Mouse (Mus musculus) stomach, postnatal 0 days (tissue): ENCODE measurements at regions not wholly inside any gene's neighbourhood (a gene's known extent, or its start where the extent isn't known, plus 50 kb on each side); places are given as distances from the start of the nearest gene placed in this dataset.

Experiments
- ATAC-seq: fragments of 200-750 bp; cut with Nextera tagmentation; 2 replicates; pipeline ENCODE4 v1.8.0; 2017; ENCODE audit not compliant: low FRiP score, low TSS enrichment
- DNase-seq: peaks from one replicate; pipeline ENCODE4 v3.0.0-alpha.2; 2016; ENCODE audit warnings: low spot score
- H3K27ac ChIP-seq: fragments of 300-500 bp; sonication (generic); replicated peaks from 2 replicates; pipeline ENCODE4 v1.5.1; 2014; ENCODE audit warnings: mild to moderate bottlenecking, control low read depth
- H3K27me3 ChIP-seq: fragments of 300-500 bp; sonication (generic); 2 replicates; pipeline ENCODE4 v1.6.1; 2014; ENCODE audit warnings: low read length; ENCODE audit not compliant: control insufficient read depth, insufficient read depth
- H3K36me3 ChIP-seq: fragments of 300-500 bp; sonication (generic); 2 replicates; pipeline ENCODE4 v1.6.1; 2014; ENCODE audit warnings: low read length, mixed read lengths; ENCODE audit not compliant: control insufficient read depth, insufficient read depth
- H3K4me1 ChIP-seq: fragments of 300-500 bp; sonication (generic); replicated peaks from 2 replicates; pipeline ENCODE4 v1.6.1; 2014; ENCODE audit warnings: antibody characterized with exemption; ENCODE audit not compliant: control insufficient read depth, insufficient read depth
- H3K4me2 ChIP-seq: fragments of 300-500 bp; sonication (generic); replicated peaks from 2 replicates; pipeline ENCODE4 v1.6.1; 2014; ENCODE audit warnings: low read depth, mild to moderate bottlenecking, control low read depth, moderate library complexity
- H3K4me3 ChIP-seq: fragments of 300-500 bp; sonication (generic); 2 replicates; pipeline ENCODE4 v1.5.1; 2014; ENCODE audit warnings: low read depth, low read length, control low read depth
- H3K9ac ChIP-seq: fragments of 300-500 bp; sonication (generic); 2 replicates; pipeline ENCODE4 v1.6.1; 2014; ENCODE audit warnings: mild to moderate bottlenecking, low read length, control low read depth, mixed read lengths
- H3K9me3 ChIP-seq: fragments of 300-500 bp; sonication (generic); 2 replicates; pipeline ENCODE4 v1.6.1; 2016; ENCODE audit warnings: low read length; ENCODE audit not compliant: control insufficient read depth
- CTCF ChIP-seq: IDR thresholded peaks from 2 replicates; pipeline ENCODE4 v1.5.1; 2016; ENCODE audit warnings: antibody characterized with exemption, low read depth, mild to moderate bottlenecking, moderate library complexity
- EP300 ChIP-seq: optimal IDR thresholded peaks from 2 replicates; pipeline ENCODE3; 2016; ENCODE audit warnings: antibody characterized with exemption
- whole genome bisulfite sequencing: fragments of 180-500 bp; shearing (Covaris S2); extraction: QIAGEN DNeasy Blood & Tissue Kit; methylation state at CpG from one replicate; pipeline ENCODE4 v1.1.7; 2014; 5-methylcytosine and 5-hydroxymethylcytosine counted together

DNA sequence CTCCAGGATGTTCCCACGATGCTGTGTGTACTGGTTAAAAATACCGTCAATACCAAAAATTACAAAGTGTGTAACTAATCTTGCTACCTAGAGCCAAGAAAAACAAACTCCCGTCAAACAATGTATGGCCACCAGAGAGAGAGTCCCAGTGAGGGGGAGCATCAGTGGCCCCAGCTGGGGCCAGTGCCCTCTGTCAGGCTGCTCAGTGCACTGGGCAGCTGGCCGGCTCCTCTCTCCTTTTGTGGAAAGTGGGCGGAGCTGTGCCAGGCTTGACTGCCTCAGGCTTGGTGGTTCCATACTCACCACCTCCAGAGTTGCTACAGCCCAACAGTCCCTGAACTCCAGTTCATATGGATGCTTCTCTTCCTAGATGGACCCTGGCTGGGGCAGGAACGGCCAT lies 53.8 kb upstream of the Sept5 start:
- Histone ChIP-seq H3K9ac (no peak overlapping the region), H3K4me3 (no peak overlapping the region), H3K27me3 (no peaks in the 10 kb centered on the region), H3K4me1 (no peaks in the 10 kb centered on the region), H3K36me3 (no peaks in the 10 kb centered on the region), H3K4me2 (no peak overlapping the region), H3K27ac (no peak overlapping the region), H3K9me3 (no peaks in the 10 kb centered on the region)
- no peak for TF ChIP-seq CTCF
- no peak for TF ChIP-seq EP300
- DNase-seq: no peak
- no peak for ATAC-seq
- WGBS: 52% methylated on average over 6 of the region's 6 CpGs

DNA sequence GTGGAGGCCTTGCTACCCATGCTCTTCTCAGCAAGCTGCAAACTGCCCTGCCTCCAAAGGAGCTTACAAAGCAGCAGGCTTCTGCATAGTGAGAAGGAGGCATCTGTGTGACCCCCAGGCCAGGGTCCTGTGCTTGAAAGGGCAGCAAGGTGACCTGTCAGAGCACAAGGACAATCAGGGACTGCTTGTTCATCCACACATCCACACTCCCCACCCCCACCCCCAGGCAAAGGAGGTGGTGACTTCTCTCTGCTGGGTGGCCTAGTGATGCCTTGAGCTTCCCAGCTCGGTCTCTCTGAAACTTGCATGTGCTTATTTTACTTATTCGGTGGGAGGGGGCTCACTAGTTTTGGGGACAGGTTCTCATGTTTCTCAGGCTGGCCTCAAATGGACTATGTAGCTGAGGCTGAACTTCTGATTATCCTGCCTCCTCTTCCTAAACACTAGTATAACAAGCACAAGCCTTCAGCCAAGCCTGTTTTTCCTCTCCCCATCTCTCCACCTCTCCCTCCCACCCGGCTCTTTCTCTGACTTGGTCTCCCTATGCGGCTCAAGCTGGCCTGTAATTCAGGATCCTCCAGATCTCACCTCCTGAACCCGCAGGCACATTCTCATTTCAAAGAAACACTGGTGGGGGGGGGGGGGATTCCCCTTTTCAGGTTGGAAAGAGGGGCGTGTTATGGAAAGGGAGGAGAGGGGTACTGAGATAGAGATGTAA lies 56.4 kb upstream of the Sept5 start:
- no peaks in the 10 kb centered on the region for H3K36me3 ChIP-seq
- 20% methylated on average over 6 of the region's 6 CpGs for WGBS
- DNase-seq (no peak), ATAC-seq (no peak)
- H3K4me2 ChIP-seq: no peak overlapping the region
- no peaks in the 10 kb centered on the region for H3K4me1 ChIP-seq
- H3K27me3 ChIP-seq: no peaks in the 10 kb centered on the region
- no peaks in the 10 kb centered on the region for H3K9me3 ChIP-seq
- TF ChIP-seq EP300 (no peak), CTCF (no peak)
- no peak overlapping the region; the same call in 1 of the 2 replicates for H3K27ac ChIP-seq
- no peak overlapping the region for H3K4me3 ChIP-seq
- H3K9ac ChIP-seq: no peak overlapping the region

DNA sequence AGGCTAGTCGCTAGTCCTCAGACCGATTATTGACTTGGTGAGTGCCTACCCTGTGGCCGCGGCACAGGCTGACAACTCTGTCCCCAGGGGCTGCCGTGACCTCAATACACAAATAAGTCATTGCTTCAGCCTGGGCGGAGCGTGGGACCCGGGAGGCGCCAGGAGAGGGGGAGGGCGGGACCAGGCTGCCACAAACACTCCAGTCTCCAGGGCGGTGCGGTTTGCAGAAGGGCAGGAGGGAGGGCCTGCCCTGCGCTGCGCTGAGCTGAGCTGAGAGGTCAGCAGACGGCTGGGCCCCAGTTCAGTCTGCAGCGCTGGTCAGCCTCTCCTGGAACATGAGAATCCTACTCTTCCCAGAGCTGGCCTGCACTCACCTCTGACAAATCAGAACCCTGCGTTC lies 57.2 kb upstream of the Sept5 start:
- H3K9ac ChIP-seq: 0 out of 2 replicates have a peak overlapping the region, but pooled peaks have one; percentile 47
- peak overlapping the region; percentile 23 for H3K4me3 ChIP-seq
- under 1% methylated on average over 16 of the region's 17 CpGs for WGBS

DNA sequence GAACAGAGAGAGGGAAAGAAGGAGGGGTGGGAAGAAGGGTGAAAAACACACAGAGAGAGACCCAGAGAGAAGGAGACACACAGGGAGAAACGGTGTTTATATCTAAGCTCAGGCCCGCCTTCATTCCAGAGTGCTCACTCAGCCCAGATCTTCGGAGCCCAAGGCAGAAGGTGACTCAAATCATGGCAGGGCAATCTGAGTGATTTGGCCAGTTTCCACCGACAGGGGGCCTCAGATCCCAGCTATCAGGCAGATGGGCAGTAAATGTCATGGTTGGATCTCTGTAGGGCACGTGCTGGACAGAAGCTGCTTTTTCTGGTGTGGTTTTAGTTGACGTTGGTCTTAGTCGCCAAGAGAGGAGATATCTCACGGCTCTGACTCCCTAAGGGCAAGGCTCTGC lies 57.6 kb upstream of the Sept5 start:
- peak overlapping the region; percentile 23 for H3K4me3 ChIP-seq
- H3K27me3 ChIP-seq: no peaks in the 10 kb centered on the region
- no peaks in the 10 kb centered on the region for H3K4me1 ChIP-seq
- H3K9me3 ChIP-seq: no peaks in the 10 kb centered on the region
- ATAC-seq: peak; percentile 85
- H3K9ac ChIP-seq: 0 out of 2 replicates have a peak overlapping the region, but pooled peaks have one; percentile 47
- DNase-seq: peak; percentile 81
- H3K4me2 ChIP-seq: peak overlapping the region; percentile 57
- H3K36me3 ChIP-seq: no peaks in the 10 kb centered on the region
- peak overlapping the region; percentile 89 for H3K27ac ChIP-seq
- TF ChIP-seq CTCF: peak; percentile 87
- TF ChIP-seq EP300: no peak
- WGBS: 10% methylated on average over 8 of the region's 8 CpGs

More for the DNA sequence above, 57.2 kb upstream of the Sept5 start:
- Histone ChIP-seq H3K4me1 (no peaks in the 10 kb centered on the region), H3K36me3 (no peaks in the 10 kb centered on the region), H3K27ac (peak overlapping the region; percentile 89), H3K9me3 (no peaks in the 10 kb centered on the region), H3K27me3 (no peaks in the 10 kb centered on the region), H3K4me2 (peak overlapping the region; percentile 57)
- ATAC-seq (peak; percentile 97), DNase-seq (peak; percentile 93)
- TF ChIP-seq EP300: no peak
- TF ChIP-seq CTCF: no peak; the same call in 1 of the 2 replicates

DNA sequence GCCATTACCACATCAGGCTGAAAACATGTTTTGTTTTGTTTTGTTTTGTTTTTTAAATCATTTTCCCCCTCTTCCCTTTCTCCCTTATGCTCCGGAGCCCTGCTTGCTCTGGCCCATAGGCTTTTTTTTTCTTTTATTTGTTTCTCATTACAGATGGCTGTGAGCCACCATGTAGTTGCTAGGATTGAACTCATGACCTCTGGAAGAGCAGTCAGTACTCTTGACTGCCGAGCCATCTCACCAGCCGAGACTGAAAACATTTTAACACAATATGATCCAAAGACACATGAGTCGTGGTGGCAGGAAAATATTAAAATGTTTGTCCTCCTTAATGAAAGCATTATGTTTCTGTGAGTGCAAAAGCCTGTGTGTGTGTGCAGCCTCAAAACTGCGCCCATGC lies 65.8 kb upstream of the Sept5 start:
- DNase-seq: no peak
- 57% methylated on average over 5 of the region's 5 CpGs for WGBS
- H3K9ac ChIP-seq: no peak overlapping the region

DNA sequence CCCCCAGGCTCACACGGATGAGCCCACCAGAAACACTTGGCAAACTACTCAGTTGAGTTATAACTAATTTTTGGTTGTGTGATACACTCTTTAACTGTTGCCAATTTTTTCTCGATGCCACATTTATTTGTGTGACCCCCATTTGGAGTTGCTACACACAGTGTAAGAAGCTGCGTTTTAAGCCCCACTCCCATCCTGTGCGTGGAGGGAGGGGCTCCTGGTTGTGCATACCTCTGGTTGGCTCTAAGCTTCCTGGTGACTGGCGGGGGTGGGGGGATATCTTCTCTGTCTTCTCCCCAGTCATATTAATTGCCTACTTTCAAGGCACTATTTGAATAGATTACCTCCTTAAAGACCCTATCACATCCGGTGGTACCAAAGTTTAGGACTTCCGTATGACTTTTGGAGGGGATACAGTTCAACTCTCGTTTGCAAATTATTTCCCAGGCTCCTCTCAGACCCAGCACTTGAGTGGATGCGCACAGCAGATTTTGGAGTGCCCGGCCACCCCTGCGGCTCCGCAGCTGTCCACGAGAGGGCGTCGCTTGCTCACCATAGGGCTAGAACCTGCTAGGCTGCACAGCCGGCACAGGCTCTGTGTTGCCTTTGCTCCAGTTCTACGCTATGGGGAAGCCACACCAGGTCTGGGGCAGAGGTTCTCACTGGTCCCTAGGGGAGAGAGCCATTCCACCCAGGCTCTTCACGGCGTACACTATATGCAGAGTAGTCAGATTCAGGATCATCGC lies 66.5 kb upstream of the Sept5 start:
- Histone ChIP-seq H3K9ac (no peak overlapping the region), H3K27ac (no peak overlapping the region), H3K9me3 (no peaks in the 10 kb centered on the region), H3K4me3 (no peak overlapping the region), H3K4me2 (no peak overlapping the region), H3K36me3 (no peaks in the 10 kb centered on the region), H3K27me3 (no peaks in the 10 kb centered on the region), H3K4me1 (no peaks in the 10 kb centered on the region)
- DNase-seq (peak; percentile 83), ATAC-seq (peak; percentile 87)
- TF ChIP-seq EP300 (no peak), CTCF (peak; percentile 94)
- 13% methylated on average over 20 of the region's 20 CpGs for WGBS

More for the DNA sequence above, 65.8 kb upstream of the Sept5 start:
- Histone ChIP-seq H3K27me3 (no peaks in the 10 kb centered on the region), H3K9me3 (no peaks in the 10 kb centered on the region), H3K4me3 (no peak overlapping the region), H3K4me2 (no peak overlapping the region), H3K36me3 (no peaks in the 10 kb centered on the region), H3K27ac (no peak overlapping the region), H3K4me1 (no peaks in the 10 kb centered on the region)
- TF ChIP-seq EP300: no peak
- no peak for ATAC-seq
